Mouse (Mus musculus): ENCODE measurements around the gene Cct8. TPM values are rescaled to one million over a fixed set of nuclear protein-coding genes. Genes with fewer than 3 reads are reported as not detected.
"Not testable (repeated sequence)": the region's sequence is repeated elsewhere in the genome, so short reads cannot be mapped to it uniquely, and the experiment has no call there.

The Cct8 gene
- total RNA-seq (2022) = 100 to 1,000 TPM; 174 to 197 (median 187) TPM

DNA sequence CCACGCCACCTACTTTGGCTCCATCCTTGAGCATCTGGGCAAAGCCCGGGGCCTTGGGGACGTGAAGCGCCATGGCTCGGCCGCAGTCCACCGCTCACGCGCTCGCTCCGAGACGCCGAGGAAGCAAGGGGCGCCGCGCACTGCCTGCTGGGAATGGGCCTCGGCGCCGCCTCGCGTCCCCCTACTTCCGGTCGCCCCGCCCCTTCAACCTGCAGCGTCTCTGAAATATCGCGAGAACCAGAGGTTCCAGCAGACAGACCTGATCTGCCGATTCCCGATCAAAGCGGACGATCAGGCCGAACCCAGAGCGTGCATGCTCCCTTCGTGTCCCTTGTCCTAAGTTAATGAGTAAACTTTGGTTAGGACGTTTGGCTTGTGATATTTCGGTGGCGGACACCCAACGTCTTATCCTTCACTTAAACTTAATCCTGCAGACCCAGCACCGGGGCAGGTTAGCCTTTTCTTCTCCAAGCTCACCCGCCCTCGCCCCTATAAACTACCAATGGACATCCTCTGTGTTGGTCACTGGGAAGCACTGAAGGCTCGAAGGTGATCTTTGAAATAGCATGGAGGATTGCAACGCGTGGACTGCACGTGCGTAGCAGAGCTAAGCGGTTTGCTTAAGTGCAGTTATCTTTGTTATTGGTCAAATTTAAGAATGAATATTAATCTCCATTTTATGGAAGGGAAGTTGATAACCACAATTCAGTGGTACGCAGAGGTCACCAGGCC lies at the start of gene Cct8:
Gene Cct8, minus strand, starts transcription at position 158 of the 732 bp plus-strand sequence.
- DNase-seq (ENCODE audit: low spot score in 2 of 2) = peak; percentile 94 to 95

DNA sequence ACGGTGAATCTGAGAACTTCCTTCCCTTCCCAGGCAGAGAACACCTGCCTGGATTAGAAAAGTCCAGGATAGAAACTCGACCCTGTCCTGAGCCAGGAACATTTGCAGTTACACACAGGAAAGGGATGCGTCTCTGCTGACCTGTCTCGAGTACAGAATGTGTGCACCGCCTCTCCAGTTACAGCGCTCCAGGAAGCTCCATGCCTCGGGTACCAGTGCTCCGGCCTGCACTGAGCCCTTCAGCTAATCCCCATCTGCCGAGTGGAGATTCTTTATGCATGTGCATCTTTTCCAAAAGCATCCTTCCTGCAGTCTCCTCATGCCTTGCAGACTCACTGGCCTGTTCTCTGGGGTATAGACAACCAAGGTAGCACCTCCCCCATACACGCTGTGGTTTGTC lies 33.1 kb upstream of the Cct8 start:
- no peak for DNase-seq (ENCODE audit: low spot score in 2 of 2)

DNA sequence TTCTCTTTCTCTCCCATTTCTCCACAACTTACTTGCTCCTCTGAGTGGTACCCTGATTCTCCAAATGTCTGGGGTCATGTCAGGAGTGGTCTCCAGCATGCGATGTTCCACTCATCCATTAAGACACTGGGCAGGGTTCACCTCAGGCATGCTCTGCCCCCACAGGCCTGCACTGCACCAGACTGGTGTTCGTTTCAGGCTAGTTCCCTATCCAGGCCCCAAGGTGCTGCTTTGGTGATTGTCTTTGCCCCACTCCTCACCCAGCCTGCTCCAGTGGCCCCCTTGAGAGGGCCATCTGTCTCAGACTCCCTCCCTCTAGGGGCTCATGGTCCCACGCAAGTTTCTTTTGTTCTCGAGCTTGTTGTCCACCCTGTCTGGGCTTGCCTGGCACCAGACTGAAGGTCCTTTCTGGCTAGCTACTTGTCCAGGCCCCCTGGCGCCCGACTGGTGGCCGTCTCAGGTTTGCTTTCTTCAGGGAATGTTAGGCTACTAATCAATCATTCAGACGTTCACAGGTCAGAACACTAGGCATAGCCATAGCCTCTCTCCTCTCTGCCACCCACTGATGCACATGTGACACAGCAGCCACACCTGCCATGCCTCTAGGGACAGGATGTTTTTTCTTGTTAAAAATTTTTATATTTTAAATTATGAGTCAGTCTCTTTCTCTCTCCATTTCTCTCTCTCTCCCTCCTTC lies 32.0 kb upstream of the Cct8 start:
- no peak for DNase-seq (ENCODE audit: low spot score in 2 of 2)

DNA sequence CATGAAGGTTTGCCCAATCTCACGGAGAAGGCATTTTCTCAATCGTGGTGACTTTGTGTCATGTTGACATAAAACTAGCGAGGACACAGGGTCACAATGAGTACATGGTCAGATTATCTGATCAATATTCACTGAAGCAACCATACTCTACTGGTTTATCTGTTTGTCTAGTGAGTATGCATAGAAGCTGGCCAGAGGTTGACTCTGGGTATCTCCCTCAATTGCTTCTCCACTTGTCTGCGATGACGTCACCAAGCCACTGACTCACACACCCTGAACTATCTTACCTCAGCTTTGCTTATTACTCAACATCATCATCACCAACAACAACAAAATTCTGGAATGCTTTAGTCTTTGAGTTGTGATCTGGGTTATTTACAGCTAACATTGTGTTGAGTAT lies 28.6 kb upstream of the Cct8 start:
- DNase-seq (ENCODE audit: low spot score in 2 of 2) = no peak

DNA sequence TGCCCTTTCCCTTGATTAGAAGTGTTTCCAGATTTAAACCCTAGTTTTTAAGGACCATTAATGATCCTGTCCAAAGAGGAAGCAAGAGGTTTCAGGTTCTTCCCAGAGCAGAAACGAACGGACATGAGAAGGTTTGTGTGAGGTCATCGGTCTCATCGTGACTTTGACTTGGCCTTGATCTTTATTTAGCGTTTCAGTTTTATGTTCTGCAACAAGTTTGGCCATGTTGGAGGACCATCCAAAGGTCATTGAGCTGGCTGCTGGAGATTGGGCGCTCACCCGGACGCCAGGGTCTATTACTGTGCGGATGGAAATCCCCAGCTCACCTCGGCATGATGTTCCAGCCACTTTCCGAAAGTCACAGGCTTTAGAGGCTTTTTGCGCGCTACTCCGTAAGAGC lies 16.7 kb upstream of the Cct8 start:
- no peak for DNase-seq (ENCODE audit: low spot score in 2 of 2)

DNA sequence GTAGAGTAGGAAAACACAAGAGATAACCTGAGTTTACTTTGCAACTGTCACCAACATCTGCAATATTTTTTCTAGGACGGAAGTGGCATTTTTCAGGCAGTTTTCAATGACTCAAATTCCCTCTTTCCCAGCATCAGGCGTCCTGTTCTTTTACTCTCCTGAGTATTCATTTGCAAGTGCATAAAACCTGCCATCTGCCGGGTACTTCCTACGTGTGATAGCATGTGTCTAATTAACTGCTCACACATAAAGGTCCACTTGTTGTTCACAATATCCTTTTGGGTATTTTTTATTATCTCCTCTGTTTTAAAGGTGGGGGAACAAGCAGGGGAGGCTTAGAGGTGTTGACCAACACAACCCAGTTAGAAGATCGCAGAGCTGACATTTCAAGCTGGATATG lies 16.0 kb upstream of the Cct8 start:
- DNase-seq (ENCODE audit: low spot score in 2 of 2) = no peak

DNA sequence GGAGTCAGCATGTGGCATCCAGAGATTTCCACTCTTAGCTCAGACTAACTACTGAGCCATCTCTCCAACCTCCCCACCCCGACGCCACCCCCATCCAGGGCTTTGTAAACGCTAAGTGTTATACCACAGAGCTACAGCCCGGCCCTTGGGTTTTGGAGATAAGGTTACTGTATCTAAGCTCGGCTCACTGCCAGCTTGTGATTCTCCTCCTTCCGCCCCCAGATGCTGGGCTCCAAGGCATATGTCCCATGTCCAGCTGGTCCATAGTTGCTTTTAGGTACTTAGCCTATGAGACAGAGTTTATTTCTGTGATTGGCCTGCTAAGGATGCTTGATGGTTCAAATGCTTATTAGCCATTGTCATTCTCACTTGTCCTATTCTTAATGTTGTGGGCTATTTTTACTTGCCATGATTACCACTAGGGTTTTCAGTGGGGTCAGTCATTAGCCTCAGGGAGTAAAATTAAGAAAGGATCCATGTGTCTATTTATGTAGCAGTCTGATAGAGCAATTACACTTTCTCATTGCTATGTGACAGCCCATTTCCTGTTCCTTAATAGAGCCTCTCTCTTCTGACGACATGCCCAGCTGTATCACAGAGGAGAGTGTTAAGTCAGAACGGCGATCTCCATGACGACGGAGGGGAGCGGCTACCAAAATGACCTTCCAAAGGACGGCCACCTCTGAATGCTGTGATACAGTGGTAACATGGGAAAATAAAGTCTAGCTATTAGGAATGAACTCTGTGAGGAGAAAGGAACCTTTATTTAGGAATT lies 5.8 kb upstream of the Cct8 start:
- no peak for DNase-seq (ENCODE audit: low spot score in 2 of 2)

DNA sequence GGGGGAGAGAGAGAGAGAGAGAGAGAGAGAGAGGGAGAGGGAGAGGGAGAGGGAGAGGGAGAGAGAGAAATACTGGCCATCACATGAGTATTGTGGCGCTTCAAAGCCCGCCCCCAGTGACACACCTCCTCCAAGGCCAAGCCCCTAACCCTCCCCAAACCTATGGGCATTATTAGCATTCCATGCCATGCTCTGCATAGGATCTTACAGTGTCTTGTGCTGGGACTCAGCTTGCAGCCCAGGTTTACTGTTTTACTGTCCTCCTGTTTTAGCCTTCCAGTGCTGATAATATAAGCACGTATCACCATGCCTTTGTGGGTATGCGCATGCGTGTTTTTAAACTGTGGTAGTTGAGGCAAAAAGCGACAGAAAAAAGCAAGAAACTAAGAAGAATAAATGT lies 3.9 kb upstream of the Cct8 start:
- no peak for DNase-seq (ENCODE audit: low spot score in 2 of 2)

DNA sequence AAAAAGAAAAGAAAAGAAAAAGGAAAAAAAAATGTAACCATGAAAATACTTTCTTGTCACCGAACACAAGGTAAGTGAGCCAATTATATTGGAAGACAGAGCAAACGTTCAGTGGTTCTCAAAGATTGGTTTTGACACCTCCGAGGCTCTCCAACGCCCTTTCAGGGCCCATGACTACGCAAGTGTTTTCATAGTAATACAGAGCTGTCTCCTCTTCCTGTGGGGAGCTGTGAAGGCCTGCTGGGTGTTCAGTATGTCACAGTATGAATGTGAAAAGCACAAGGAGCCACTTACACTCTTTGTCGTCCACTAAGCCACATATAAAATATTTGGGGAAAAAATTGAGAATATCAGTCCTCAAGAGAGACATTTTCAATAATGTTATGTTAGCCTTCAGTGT lies 1.5 kb upstream of the Cct8 start:
- DNase-seq (ENCODE audit: low spot score in 2 of 2) = no peak

DNA sequence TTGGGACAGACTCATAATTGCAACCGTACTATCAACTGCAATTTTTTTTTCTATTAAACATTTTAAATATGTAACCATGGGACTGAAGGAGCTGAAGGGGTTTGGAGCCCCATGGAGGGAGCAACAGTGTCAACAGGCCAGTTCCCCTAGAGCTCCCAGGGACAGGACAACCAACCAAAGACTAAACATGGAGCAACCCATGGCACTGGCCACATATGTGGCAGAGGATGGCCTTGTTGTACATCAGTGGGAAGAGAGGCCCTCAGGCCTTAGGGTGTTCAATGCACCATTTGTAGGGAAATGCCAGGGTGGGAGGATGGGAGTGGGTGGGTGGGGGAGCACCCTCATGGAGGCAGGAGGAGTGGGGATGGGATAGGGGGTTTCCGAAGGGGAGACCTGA lies 1.1 kb upstream of the Cct8 start:
- DNase-seq (ENCODE audit: low spot score in 2 of 2) = no peak

DNA sequence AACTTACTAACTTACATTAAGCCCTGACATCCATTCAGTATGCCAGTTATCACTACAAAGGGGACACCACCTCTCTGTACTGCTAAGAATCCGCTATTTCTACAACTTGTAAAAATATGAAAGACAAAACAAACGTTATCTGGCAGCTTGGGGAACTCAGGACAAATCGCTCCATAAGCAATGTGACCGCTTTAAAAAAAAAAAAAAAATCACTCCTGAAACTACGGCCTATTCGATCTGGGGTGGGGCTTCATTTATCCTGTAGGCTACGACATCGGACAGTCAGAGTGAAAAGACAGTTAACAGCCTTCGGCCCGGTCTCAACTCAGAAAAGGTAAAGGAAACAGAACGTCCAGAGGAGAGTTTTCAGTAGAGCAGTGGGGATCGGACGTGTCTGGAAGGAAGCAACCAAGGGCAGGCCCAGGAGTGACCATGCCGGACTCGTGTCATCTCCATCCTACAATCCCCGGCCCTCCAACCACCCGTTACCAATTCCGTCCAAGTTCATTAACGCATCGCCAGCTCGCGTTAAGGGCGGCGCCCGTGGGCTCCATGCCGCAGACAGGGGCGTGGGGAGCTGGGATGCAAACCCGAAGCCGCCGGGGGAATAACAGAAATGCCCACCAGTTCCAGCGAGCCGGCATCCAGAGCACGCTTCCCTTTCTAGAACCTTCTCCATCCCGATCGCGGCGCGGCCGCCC lies 568 bp downstream of the Cct8 start:
- no peak for DNase-seq (ENCODE audit: low spot score in 2 of 2)

DNA sequence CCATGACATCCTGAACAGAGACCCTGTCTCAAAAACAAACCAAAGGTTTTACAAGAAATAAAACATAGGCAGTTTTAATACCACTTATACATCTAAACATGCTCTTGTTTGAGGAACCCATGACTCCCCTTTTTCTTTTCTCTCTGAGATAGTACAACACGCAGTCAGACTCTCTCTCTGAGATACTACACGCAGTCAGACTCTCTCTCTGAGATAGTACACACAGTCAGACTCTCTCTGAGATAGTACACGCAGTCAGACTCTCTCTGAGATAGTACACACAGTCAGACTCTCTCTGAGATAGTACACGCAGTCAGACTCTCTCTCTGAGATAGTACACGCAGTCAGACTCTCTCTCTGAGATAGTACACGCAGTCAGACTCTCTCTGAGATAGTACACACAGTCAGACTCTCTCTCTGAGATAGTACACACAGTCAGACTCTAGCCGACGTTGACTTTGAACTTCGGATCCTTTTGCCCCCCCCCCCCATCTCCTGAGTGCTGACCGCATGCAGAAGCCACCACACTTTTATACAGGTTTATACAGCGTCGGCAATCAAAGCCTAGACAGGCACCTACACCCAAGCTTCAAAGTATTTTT lies 3.4 kb downstream of the Cct8 start:
- DNase-seq (ENCODE audit: low spot score in 2 of 2) = not testable (repeated sequence)

DNA sequence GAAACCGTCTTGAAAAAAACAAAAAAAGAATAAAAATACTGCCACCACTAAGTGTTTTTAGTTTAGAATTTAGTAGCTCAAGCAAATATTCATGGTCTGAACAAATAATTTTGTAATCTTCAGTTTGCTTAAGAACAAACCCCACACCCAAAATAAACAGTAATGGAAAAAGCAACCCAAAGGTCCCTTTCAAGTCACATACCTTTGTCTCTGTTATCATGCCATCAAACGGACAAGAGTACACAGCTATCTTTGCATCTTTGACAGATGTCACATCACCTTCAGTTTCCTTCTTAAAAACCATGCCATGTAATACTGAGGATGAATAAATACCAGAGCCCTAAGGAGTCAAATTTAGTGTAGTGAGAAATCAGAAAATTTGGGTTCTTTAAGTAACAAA lies 7.1 kb downstream of the Cct8 start:
- no peak for DNase-seq (ENCODE audit: low spot score in 2 of 2)

DNA sequence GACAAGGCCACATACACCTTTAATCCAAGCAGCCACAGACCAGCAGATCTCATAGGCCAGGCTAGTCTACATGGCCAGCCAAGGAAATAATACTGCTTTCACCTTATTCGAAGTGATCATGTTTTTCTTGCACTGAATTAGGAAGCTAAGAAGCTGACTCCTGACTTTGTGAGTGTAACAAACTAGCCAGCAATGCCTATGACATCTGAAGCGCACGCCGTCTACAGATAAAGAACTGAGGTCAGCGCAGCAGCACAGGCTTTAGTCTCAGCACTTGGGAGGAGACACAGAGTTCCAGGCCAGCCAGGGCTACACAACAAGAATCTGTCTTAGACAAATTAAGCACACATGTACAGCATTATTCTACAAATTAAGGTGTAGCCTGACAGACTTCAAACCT lies 8.9 kb downstream of the Cct8 start:
- no peak for DNase-seq (ENCODE audit: low spot score in 2 of 2)

DNA sequence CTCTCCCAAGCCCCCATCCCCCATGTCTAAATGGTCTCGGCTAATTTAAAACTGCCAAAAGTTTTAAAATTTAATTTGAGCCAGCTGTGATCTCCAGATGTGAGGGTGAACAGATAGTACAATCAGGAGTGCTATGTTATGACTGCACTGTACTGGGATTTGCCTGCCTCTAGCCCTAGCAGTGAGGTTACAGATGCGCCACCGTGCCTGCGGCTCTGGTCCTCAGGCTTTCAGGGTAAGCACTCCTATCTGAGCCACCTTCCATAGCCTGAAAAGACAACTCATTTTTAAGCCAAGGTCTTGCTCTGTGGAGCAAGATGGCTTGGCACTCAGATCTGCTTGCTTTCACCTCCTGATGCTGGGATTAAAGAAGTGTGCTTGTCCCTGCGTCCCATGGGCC lies 11.3 kb downstream of the Cct8 start:
- no peak for DNase-seq (ENCODE audit: low spot score in 2 of 2)

DNA sequence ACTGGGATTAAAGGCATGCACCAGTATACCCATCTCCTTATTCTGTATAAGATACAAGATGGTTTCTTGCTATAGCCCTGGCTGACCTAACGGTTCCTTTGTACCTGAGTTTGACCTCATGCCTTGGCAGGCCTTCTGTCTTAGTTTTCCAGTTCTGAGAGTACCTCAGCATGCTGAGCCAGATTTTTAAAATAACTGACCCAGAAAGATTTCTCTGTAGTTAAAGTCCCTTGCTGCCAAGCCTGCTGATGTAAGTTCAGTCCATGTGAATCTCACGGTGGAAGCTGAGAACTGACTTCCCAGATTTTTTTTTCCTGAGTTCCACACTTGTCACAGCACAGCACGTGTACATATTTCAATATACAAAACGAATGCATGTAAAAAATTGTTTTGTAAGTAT lies 25.1 kb downstream of the Cct8 start:
- no peak for DNase-seq (ENCODE audit: low spot score in 2 of 2)

DNA sequence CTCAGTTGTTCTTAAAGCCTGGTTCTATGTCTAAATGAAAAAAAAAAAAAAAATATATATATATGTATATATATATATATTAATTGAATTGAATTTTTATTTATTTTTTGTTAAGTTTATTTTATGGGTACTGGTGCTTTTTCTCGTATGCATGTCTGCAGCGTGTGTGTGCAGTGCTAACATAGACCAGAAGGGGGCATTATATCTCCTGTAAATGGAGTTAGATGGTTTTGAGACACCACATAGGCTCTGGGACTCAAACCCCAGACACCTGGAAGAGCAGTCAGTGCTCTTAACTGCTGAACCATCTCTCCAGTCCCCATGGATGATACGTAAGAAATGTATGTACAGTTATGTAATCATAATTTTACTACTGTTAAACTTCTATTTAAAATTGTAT lies 36.9 kb downstream of the Cct8 start:
- DNase-seq (ENCODE audit: low spot score in 2 of 2) = no peak

DNA sequence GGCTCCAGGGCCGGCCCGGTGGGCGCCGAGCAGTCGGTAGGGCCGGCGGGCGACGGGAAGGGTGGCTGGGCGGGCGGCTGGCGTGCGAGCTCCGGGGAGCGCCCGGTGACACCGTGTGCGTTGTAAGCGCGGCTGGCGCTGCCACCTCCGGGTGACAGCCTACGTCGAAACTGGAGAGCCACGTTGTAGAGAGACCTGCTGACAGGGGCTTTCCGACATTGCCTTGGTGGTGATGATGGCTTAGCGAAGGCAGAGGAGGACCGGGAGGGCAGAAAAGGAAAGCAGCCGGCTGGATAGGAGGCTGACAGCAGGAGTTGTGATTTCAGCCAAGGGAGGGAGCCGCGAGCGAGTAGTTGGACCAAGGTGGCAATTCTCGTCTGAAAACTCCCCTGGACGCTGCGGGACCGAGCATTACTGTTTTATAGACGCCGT lies 40.5 kb downstream of the Cct8 start:
- DNase-seq (ENCODE audit: low spot score in 2 of 2) = no peak

DNA sequence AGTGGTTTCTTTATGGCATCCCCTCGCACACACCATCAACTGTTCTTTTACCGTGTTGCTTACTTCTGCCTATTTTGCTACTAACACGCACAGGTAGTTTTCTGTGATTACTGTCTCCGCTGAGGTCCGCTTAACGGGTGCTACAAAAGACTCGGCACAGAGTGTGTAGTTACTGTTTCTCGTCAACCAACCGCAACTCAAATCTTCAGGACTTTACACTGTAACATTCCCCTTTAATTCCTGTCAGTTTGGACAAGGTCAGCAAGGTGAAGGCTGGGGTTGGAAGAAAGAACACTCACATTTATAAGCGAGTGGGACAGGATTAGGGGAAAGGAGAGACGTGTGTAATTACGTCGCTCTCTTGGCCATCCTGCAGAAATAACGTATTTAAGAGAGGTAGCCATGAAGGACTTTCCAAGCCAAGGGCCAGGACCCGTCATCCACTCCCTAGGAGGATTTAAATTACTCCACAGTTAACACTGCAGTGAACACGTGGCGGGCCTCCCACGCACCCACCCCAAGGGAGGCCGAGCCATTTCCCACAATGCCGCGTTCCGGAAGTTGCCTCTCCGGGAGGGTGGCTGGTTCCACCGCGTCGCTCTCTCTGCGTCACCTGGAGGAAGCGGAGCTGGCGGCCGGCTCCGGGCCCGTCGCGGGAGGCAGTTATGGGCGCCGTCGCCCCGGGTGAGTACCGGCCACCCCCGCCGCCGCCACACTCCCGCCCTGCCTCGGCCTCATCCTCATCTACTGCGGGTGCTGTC lies 41.1 kb downstream of the Cct8 start, which contains the start of gene Usp16:
Gene Usp16, plus strand, starts transcription at position 285 of the 761 bp plus-strand sequence.
- peak; percentile 88 to 89 for DNase-seq (ENCODE audit: low spot score in 2 of 2)

DNA sequence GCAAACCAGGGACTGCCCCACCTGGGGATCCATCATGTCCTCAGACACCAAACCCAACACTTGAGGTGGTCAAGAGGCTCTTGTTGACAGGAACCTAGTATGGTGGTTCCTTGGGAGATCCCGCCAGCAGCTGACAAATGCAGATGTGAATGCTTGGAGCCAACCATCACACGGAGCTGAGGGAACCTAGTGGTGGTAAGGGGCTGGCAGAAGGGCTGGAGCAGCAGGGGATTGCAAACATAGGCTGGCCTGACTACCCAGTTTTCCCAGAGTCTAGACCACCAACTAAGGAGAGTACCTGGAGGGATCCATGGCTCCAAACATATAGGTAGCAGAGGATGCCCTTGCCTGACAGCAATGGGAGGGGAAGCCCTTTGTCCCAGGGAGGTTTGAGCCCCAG lies 42.4 kb downstream of the Cct8 start:
- DNase-seq (ENCODE audit: low spot score in 2 of 2) = no peak

DNA sequence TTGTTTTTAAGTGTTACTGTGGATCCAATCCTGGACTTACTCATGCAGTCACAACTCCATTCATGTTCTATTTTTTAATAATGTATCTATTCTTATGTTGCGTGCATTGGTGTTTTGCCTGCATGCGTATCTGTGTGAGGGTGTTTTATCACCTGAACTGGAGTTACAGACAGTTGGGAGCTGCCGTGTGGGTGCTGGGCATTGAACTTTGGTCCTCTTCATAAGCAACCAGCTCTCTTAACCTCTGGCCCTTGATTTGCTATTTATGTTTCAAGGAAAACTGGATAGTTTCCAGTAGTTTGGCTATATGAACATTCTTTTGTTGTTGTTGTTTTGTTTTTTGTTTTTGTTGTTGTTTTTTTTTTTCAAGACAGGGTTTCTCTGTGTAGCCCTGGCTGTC lies 50.1 kb downstream of the Cct8 start:
- no peak for DNase-seq (ENCODE audit: low spot score in 2 of 2)
